ENCODE assay signal across 12 mouse cellular contexts in the genomic region with DNA sequence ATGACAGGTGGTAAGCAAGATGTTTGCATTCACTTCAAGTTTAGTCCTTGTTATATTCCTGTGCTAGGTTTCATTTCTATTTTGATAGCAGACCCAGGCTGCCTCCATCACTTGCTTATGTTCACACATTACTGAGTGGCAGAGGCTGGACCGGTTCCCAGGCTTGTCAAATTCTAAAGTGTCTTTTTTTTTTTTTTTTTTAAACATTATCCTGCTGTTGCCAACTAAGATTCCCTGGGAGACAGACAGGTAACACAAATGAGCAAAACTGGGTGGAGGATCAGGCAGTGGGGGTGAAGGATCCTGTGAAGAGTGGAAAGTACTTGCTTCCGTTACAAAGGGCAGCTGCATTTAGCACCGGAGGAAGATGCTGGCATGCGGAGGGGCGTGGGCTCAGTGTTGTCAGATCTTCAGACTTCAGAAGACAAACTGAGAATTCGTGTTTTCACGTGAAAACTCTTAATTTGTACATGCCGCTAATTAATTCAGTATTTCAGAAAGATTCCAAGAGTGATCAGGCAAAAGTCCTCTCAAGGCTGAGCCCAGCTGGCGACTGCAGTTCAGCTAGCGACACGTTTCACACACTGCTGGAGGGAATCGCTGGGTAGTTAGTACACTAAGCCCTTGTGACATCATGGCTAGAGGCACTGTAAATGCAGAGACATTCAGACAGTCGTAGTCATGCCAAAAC.
A peak's percentile ranks its signal among the peaks of the same experiment; 100 is the strongest.
DNase-seq lines count a peak whose midpoint lies in the region; ATAC-seq and TF ChIP-seq lines count a peak whose summit lies in the region.
"Had no signal": no experiment of that assay in that cellular context is flagged by ENCODE, and none has a peak within 500 bp of the region (broad histone marks: within the 10 kb centered on the region; RNA-seq: fewer than 3 reads in every experiment).

No protein-coding gene starts in this region.

- H3K36me3 ChIP-seq in liver, postnatal 0 days (replicated peaks; ENCODE audit: insufficient read depth, low read length) = no peaks in the 10 kb centered on the region

- H3K27me3 ChIP-seq in liver, postnatal 0 days (ENCODE audit: insufficient read depth, low read length) = no peaks in the 10 kb centered on the region

- no peaks in the 10 kb centered on the region for H3K9me3 ChIP-seq in liver, postnatal 0 days (ENCODE audit: low read length)

- no peak overlapping the region for H3K4me3 ChIP-seq in liver, postnatal 0 days (ENCODE audit: low read depth, low read length)

- no peak overlapping the region for H3K4me2 ChIP-seq in liver, postnatal 0 days (ENCODE audit: low read depth, low read length)

- peak; percentile 3 to 19 for DNase-seq in cerebellum, postnatal 14 days
- DNase-seq in cerebellum, adult 9-10 months = no peak
- DNase-seq in brain, embryonic 14.5 days (ENCODE audit: low read depth) = peak; percentile 92
- DNase-seq in layer of hippocampus, adult 11-12 months (ENCODE audit: low spot score) = peak; percentile 64
- DNase-seq in left cerebral cortex, postnatal 4 days = peak; percentile 4
- DNase-seq in adrenal gland, adult (ENCODE audit: inconsistent age in 2 of 2, low spot score in 1 of 2) = no peak
- DNase-seq in spleen, postnatal 4 days (ENCODE audit: low spot score in 2 of 2) = no peak
- DNase-seq in liver, postnatal 0 days = no peak
- DNase-seq: heart, adult 11 months; kidney, postnatal 10 days; lung, postnatal 4 days had no signal

- no peak overlapping the region for H3K9ac ChIP-seq in liver, postnatal 0 days (replicated peaks)

- no peak overlapping the region for H3K27ac ChIP-seq in liver, postnatal 0 days (ENCODE audit: low read depth)

- TF ChIP-seq EP300 in liver, postnatal 0 days (IDR thresholded peaks at IDR 0.05; ENCODE audit: low read depth) = no peak

- no peak for TF ChIP-seq CTCF in brain, embryonic 14.5 days (IDR thresholded peaks at IDR 0.05; ENCODE audit: borderline replicate concordance, extremely low read depth, insufficient read depth, insufficient read length)
- TF ChIP-seq CTCF in liver, postnatal 0 days (IDR thresholded peaks at IDR 0.05; ENCODE audit: low read depth) = no peak

- no peak for TF ChIP-seq POLR2A in brain, embryonic 14.5 days (IDR thresholded peaks at IDR 0.05; ENCODE audit: borderline replicate concordance, extremely low read depth, insufficient read depth, insufficient read length, poor library complexity, severe bottlenecking)

- WGBS in liver, postnatal 0 days (ENCODE audit: insufficient replicate concordance) = 45% methylated on average over 13 of the region's 13 CpGs

- ATAC-seq in liver, postnatal 0 days = no peak
- ATAC-seq: Patski had no signal

- intact Hi-C loops in left cerebral cortex, postnatal 4 days (cut with DNase I) = no loop called here

- H3K4me1 ChIP-seq in liver, postnatal 0 days (ENCODE audit: insufficient read depth) = no peaks in the 10 kb centered on the region

Comparison
In these comparisons a context has a peak if more than half of its experiments do, and no peak if none do; other contexts are left out.
1. DNase-seq: peak in cerebellum, postnatal 14 days (2 of 2), brain, embryonic 14.5 days (single experiment), layer of hippocampus, adult 11-12 months (single experiment) and left cerebral cortex, postnatal 4 days (single experiment); none in cerebellum, adult 9-10 months (single experiment), adrenal gland, adult (0 of 2), spleen, postnatal 4 days (0 of 2) and liver, postnatal 0 days (single experiment).